Mouse (Mus musculus) bone marrow macrophage, adult 2 months (primary cell): ENCODE measurements at regions not wholly inside any gene's neighbourhood (a gene's known extent, or its start where the extent isn't known, plus 50 kb on each side); places are given as distances from the start of the nearest gene placed in this dataset.

Experiments used
- CTCF ChIP-seq: IDR thresholded peaks from 2 replicates; pipeline ENCODE4 v1.5.1; 2012; ENCODE audit warnings: low read depth, mild to moderate bottlenecking, low read length, moderate library complexity
- POLR2A ChIP-seq: IDR thresholded peaks from 2 replicates; pipeline ENCODE4 v1.6.1; 2012; ENCODE audit warnings: mild to moderate bottlenecking, low read depth, low read length, borderline replicate concordance

- TF ChIP-seq POLR2A, result no peak
- TF ChIP-seq CTCF, result no peak
These were observed 88.7 kb downstream of the Rap2a start for GRCm38 (mm10) chr14:120566945-120567344.
